Mouse (Mus musculus) liver, embryonic 14.5 days (tissue): ENCODE results near the gene Npr1. TPM values are rescaled to one million over a fixed set of nuclear protein-coding genes. Genes with fewer than 3 reads are reported as not detected.
A peak's percentile ranks its signal among the peaks of the same experiment; 100 is the strongest.

Experiments
- ATAC-seq: fragments of 200-750 bp; cut with Nextera tagmentation; 2 replicates; pipeline ENCODE4 v1.8.0; 2017; ENCODE audit warnings: moderate number of reproducible peaks, mild to moderate bottlenecking, moderate library complexity; ENCODE audit not compliant: insufficient read depth
- DNase-seq, 3 experiments: peaks; one replicate each; pipeline ENCODE4 v3.0.0-alpha.2; 2012 to 2013; ENCODE audit warnings: low read depth in 3 of 3, low spot score in 3 of 3
- H3K27ac ChIP-seq: fragments of 300-500 bp; sonication (generic); 2 replicates; pipeline ENCODE4 v1.5.1; 2014; ENCODE audit warnings: moderate library complexity, mild to moderate bottlenecking, control low read depth, inconsistent platforms
- H3K27me3 ChIP-seq: fragments of 300-500 bp; sonication (generic); 2 replicates; pipeline ENCODE4 v1.6.1; 2014; ENCODE audit warnings: mild to moderate bottlenecking, low read length, moderate library complexity; ENCODE audit not compliant: control insufficient read depth, insufficient read depth
- H3K36me3 ChIP-seq: fragments of 300-500 bp; sonication (generic); replicated peaks from 2 replicates; pipeline ENCODE4 v1.6.1; 2014; ENCODE audit warnings: low read depth; ENCODE audit not compliant: control insufficient read depth, insufficient read depth
- H3K4me1 ChIP-seq, 2 experiments: fragments of 200-500 bp in 1 of 2; fragments of 300-500 bp in 1 of 2; sonication (generic) in 1 of 2; replicated peaks; 2 replicates each; pipeline ENCODE4 v1.6.1; 2012 to 2014; ENCODE audit warnings: antibody characterized with exemption in 1 of 2, inconsistent platforms in 1 of 2, low read length in 1 of 2; ENCODE audit not compliant: control insufficient read depth in 2 of 2, insufficient read depth in 2 of 2
- H3K4me2 ChIP-seq: fragments of 300-500 bp; sonication (generic); 2 replicates; pipeline ENCODE4 v1.6.1; 2014; ENCODE audit warnings: low read depth, mild to moderate bottlenecking, control low read depth, moderate library complexity
- H3K4me3 ChIP-seq, 2 experiments: fragments of 200-500 bp in 1 of 2; fragments of 300-500 bp in 1 of 2; sonication (generic) in 1 of 2; 2 replicates each; pipeline ENCODE4 v1.5.1; 2012 to 2014; ENCODE audit warnings: low read depth in 2 of 2, low read length in 2 of 2, mild to moderate bottlenecking in 2 of 2, control low read depth in 1 of 2, inconsistent platforms in 1 of 2, moderate library complexity in 1 of 2; ENCODE audit not compliant: insufficient read depth in 1 of 2
- H3K9ac ChIP-seq: fragments of 300-500 bp; sonication (generic); replicated peaks from 2 replicates; pipeline ENCODE4 v1.6.1; 2014; ENCODE audit warnings: mild to moderate bottlenecking, control low read depth, moderate library complexity
- H3K9me3 ChIP-seq: fragments of 300-500 bp; sonication (generic); 2 replicates; pipeline ENCODE4 v1.6.1; 2016; ENCODE audit warnings: low read length, mixed read lengths; ENCODE audit not compliant: control insufficient read depth
- CTCF ChIP-seq: IDR thresholded peaks from 2 replicates; pipeline ENCODE4 v1.5.1; 2016; ENCODE audit warnings: antibody characterized with exemption, low read depth, control low read depth
- EP300 ChIP-seq: IDR thresholded peaks from 2 replicates; pipeline ENCODE4 v1.6.1; 2016; ENCODE audit warnings: antibody characterized with exemption, low read depth
- WGBS: fragments of 180-500 bp; shearing (Covaris S2); extraction: QIAGEN DNeasy Blood & Tissue Kit; methylation state at CpG from one replicate; pipeline ENCODE4 v1.1.7; 2014; ENCODE audit not compliant: insufficient replicate concordance; 5-methylcytosine and 5-hydroxymethylcytosine counted together
- polyA plus RNA-seq, 2 experiments: library from polyadenylated mRNA; depleted of rRNA in 1 of 2; stranded (reverse) in 1 of 2; unstranded in 1 of 2; fragments of >200 nt; fragmentation: Nextera tagmentation in 1 of 2; extraction: Ambion mirVana in 1 of 2; gene quantifications; 2 replicates each; pipeline versions ENCODE4 v1.2.1 to v1.2.3; 2012 to 2014

Gene Npr1
- polyA plus RNA-seq, 2 experiments = 2.8 to 7.2 TPM

DNA sequence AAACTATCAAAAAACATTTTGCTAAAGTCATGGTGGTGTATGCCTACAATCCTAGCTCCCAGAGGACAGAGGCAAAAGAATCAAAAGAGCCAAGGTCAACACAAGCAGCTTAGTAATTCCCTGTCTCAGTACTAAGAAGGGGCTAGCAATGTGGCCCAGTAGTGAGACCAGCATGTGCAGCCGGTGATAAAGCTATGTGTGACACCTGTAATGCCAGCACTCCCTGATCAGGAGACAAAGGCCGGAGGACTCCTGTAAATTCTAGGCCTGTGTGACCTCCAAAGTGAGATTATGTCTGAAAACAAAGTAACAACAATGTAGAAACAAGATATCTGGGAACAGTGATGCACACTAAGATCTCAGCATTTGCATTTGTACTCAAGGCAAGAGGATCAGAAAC is 40.2 kb downstream of the Npr1 start:
- Histone ChIP-seq H3K36me3 (peaks cover 8% of the 10 kb centered on the region), H3K4me3 (no peak overlapping the region), H3K9me3 (no peaks in the 10 kb centered on the region), H3K4me1 (peaks cover 26 to 38% of the 10 kb centered on the region in 2 experiments), H3K9ac (no peak overlapping the region), H3K27ac (no peak overlapping the region), H3K4me2 (no peak overlapping the region), H3K27me3 (no peaks in the 10 kb centered on the region)
- TF ChIP-seq EP300 = no peak
- TF ChIP-seq CTCF = no peak
- DNase-seq = no peak
- peak; percentile 60; the same call in 1 of the 2 replicates for ATAC-seq
- WGBS = 47% methylated on average over 2 of the region's 2 CpGs

- no peak for ATAC-seq
These were observed 42.1 kb downstream of the Npr1 start for GRCm38 (mm10) chr3:90423549-90423948.

GRCm38 (mm10) chr3:90420696-90421095 is 45.0 kb downstream of the Npr1 start:
- Histone ChIP-seq H3K27me3 (no peaks in the 10 kb centered on the region), H3K4me1 (peaks cover 5 to 9% of the 10 kb centered on the region in 2 experiments), H3K27ac (no peak overlapping the region), H3K9ac (no peak overlapping the region), H3K4me3 (no peak overlapping the region), H3K36me3 (peaks cover 14% of the 10 kb centered on the region), H3K4me2 (no peak overlapping the region), H3K9me3 (no peaks in the 10 kb centered on the region)
- 80% methylated on average over 6 of the region's 6 CpGs for WGBS
- DNase-seq (no peak), ATAC-seq (no peak)
- no peak for TF ChIP-seq CTCF
- no peak for TF ChIP-seq EP300

More at GRCm38 (mm10) chr3:90423549-90423948, 42.1 kb downstream of the Npr1 start:
- TF ChIP-seq EP300 (no peak), CTCF (no peak)
- no peak overlapping the region for H3K4me3 ChIP-seq
- no peak overlapping the region for H3K9ac ChIP-seq
- no peaks in the 10 kb centered on the region for H3K9me3 ChIP-seq
- no peak overlapping the region for H3K4me2 ChIP-seq
- peaks cover 14 to 22% of the 10 kb centered on the region in 2 experiments for H3K4me1 ChIP-seq
- peaks cover 12% of the 10 kb centered on the region for H3K36me3 ChIP-seq
- no peak for DNase-seq
- no peak overlapping the region for H3K27ac ChIP-seq
- no peaks in the 10 kb centered on the region for H3K27me3 ChIP-seq

DNA sequence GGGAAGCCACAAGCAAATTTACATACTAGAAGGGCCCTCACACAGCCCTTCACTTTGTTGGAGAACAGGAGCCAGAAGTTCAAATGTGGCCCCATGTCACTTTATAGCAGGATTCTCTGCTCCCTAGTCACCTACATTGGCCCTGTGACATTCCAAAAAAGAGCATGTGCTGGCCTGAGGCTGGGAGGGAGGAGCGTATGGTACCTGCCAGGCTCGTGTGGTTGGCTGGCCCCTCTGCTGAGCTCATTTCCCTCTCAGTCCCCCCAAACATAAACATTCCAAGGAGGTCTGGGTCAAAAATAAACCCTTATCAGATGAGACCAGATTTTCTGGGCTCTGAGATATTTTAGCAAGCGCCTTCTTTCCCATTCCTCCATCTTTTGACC is 52.7 kb downstream of the Npr1 start:
- H3K9me3 ChIP-seq = no peaks in the 10 kb centered on the region
- no peak overlapping the region for H3K27ac ChIP-seq
- H3K4me3 ChIP-seq = no peak overlapping the region
- ATAC-seq (no peak), DNase-seq (no peak)
- no peak overlapping the region for H3K4me2 ChIP-seq
- no peak for TF ChIP-seq CTCF
- TF ChIP-seq EP300 = no peak
- H3K27me3 ChIP-seq = no peaks in the 10 kb centered on the region
- 67% methylated on average over 3 of the region's 3 CpGs for WGBS
- H3K4me1 ChIP-seq = no peaks in the 10 kb centered on the region
- H3K9ac ChIP-seq = no peak overlapping the region
- H3K36me3 ChIP-seq = peaks cover 25% of the 10 kb centered on the region

- peak in 2 of 3 experiments; percentile 34 to 37 for DNase-seq
- 36% methylated on average over 5 of the region's 5 CpGs for WGBS
- no peak overlapping the region for H3K9ac ChIP-seq
- no peaks in the 10 kb centered on the region for H3K27me3 ChIP-seq
- no peak overlapping the region for H3K4me2 ChIP-seq
- H3K27ac ChIP-seq = no peak overlapping the region
- H3K4me1 ChIP-seq = no peaks in the 10 kb centered on the region
- no peaks in the 10 kb centered on the region for H3K9me3 ChIP-seq
- ATAC-seq = no peak
- H3K4me3 ChIP-seq = no peak overlapping the region
- TF ChIP-seq CTCF (peak; percentile 95), EP300 (no peak)
- peaks cover 30% of the 10 kb centered on the region for H3K36me3 ChIP-seq
These were observed 53.2 kb downstream of the Npr1 start for GRCm38 (mm10) chr3:90412312-90413010.
